Mouse (Mus musculus): Measurements from ENCODE around the gene Psmc6.
A peak's percentile ranks its signal among the peaks of the same experiment; 100 is the strongest.

GRCm38 (mm10) chr14:45388345-45389181, 59.0 kb downstream of the Psmc6 start:
- no peak for TF ChIP-seq POLR2A (IDR thresholded peaks at IDR 0.05; ENCODE audit: control insufficient read depth, extremely low read depth, insufficient read depth, low read length, poor library complexity)
- TF ChIP-seq CTCF (IDR thresholded peaks at IDR 0.05; ENCODE audit: borderline replicate concordance, control insufficient read depth, extremely low read depth, insufficient read depth, low read length, poor library complexity): 0 out of 2 replicates have a peak, but pooled peaks have one; percentile 9

Measured in thymus, adult 2 months (tissue).